Mouse (Mus musculus): ENCODE measurements around the gene Shroom1. TPM values are rescaled to one million over a fixed set of nuclear protein-coding genes. Genes with fewer than 3 reads are reported as not detected.

Shroom1 gene
- polyA plus RNA-seq, 1 experiment from 2014 or later, result 4.7 TPM

GRCm38 (mm10) chr11:53479171-53479782, 22.3 kb downstream of the Shroom1 start:
- DNase-seq (ENCODE audit: low spot score) (peak; percentile 59), ATAC-seq (ENCODE audit: insufficient number of reproducible peaks, low FRiP score, low TSS enrichment, low read depth) (no peak)
- WGBS, result 2% methylated on average over 62 of the region's 62 CpGs
- Histone ChIP-seq H3K4me1 (ENCODE audit: control insufficient read depth, insufficient read depth, low read length) (peaks cover 17% of the 10 kb centered on the region), H3K36me3 (ENCODE audit: control insufficient read depth, insufficient read depth, low read length) (no peaks in the 10 kb centered on the region), H3K9ac (ENCODE audit: low read length) (peak overlapping the region; percentile 7; the same call in 1 of the 2 replicates), H3K9me3 (ENCODE audit: control insufficient read depth, low read length) (peaks cover 3% of the 10 kb centered on the region; the same call in 1 of the 2 replicates), H3K4me3 (ENCODE audit: low read depth, low read length) (peak overlapping the region; percentile 42), H3K27ac (replicated peaks; ENCODE audit: low read depth, low read length) (no peak overlapping the region), H3K4me2 (ENCODE audit: low read depth, severe bottlenecking) (peak overlapping the region; percentile 69), H3K27me3 (ENCODE audit: control insufficient read depth, insufficient read depth, low read length) (peaks cover 43% of the 10 kb centered on the region)

DNA sequence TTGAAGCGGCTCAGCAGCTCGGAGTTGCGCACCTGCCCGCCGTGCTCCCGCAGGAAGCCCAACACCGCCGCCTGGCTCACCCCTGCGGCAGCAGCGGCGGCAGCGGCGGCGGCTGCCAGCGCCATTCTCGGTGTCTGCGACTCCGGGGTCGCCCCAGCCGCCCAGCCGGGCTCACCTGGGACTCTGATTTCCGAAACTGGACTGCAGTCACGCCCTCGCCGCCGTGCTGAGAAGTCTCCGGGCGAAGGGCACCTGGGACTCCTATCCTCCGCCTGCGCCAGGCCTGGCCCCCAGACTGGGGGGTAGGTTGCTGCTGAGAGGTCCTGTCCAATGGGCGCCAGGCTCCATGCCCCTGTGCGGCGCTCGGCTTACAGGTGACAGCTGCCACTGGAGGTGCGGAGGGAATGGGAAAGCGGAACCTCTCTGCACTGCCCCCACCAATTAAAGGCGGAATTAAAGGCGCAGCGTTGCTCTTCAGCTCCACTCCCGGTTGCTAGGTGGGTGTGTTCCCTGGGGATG, 22.8 kb downstream of the Shroom1 start, which contains the start of the genes Gm9945 and Sowaha:
Gene Gm9945 (plus strand): TSS at position 384 of the 519 bp plus-strand sequence.
Gene Sowaha (minus strand): TSS at position 492 of the 519 bp plus-strand sequence.
- no peak for ATAC-seq (ENCODE audit: insufficient number of reproducible peaks, low FRiP score, low TSS enrichment, low read depth)
- Histone ChIP-seq H3K9ac (ENCODE audit: low read length) (peak within 1 kb of the TSS; percentile 7; the same call in 1 of the 2 replicates), H3K9me3 (ENCODE audit: control insufficient read depth, low read length) (peaks cover 3% of the 10 kb centered on the region; the same call in 1 of the 2 replicates), H3K4me3 (ENCODE audit: low read depth, low read length) (peak within 1 kb of the TSS; percentile 42), H3K4me1 (ENCODE audit: control insufficient read depth, insufficient read depth, low read length) (peaks cover 17% of the 10 kb centered on the region), H3K36me3 (ENCODE audit: control insufficient read depth, insufficient read depth, low read length) (no peaks in the 10 kb centered on the region), H3K27me3 (ENCODE audit: control insufficient read depth, insufficient read depth, low read length) (peaks cover 43% of the 10 kb centered on the region), H3K27ac (replicated peaks; ENCODE audit: low read depth, low read length) (no peak within 1 kb of the TSS), H3K4me2 (ENCODE audit: low read depth, severe bottlenecking) (peak within 1 kb of the TSS; percentile 69)
- WGBS, result 6% methylated on average over 38 of the region's 40 CpGs
- no peak for DNase-seq (ENCODE audit: low spot score)

DNA sequence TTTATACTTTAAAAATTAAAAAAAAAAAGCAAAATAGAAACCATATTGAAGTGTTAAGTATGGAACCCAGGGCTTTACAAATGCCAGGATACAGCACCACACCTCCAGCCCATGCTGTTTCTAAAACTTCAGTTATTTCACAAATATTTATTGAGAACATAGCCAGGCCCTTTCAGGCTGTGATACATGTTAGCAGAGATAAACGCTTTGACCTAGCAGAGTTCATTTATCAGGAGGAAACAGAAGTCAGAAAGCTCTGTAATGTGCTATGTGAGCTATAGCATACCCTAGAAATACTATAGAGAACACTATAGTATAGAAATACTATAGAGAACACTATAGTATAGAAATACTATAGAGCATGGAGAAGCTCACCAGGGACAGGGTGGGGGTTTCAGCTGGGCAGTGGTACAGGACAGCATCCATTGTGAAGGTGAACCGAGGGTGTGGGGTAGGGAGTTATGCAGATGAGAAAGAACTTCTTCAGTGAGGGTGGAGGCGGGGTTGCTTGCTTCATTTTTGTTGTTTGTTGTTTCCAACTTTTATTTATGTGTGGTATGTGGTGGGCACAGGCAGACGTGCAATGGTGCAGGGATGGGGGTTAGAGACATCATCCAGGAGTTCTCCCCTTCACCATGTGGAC, 24.2 kb downstream of the Shroom1 start:
- ATAC-seq (ENCODE audit: insufficient number of reproducible peaks, low FRiP score, low TSS enrichment, low read depth) (no peak), DNase-seq (ENCODE audit: low spot score) (no peak)
- Histone ChIP-seq H3K4me2 (ENCODE audit: low read depth, severe bottlenecking) (no peak overlapping the region), H3K27me3 (ENCODE audit: control insufficient read depth, insufficient read depth, low read length) (peaks cover 39% of the 10 kb centered on the region), H3K9ac (ENCODE audit: low read length) (no peak overlapping the region), H3K36me3 (ENCODE audit: control insufficient read depth, insufficient read depth, low read length) (no peaks in the 10 kb centered on the region), H3K4me3 (ENCODE audit: low read depth, low read length) (no peak overlapping the region), H3K4me1 (ENCODE audit: control insufficient read depth, insufficient read depth, low read length) (peaks cover 17% of the 10 kb centered on the region), H3K27ac (replicated peaks; ENCODE audit: low read depth, low read length) (no peak overlapping the region), H3K9me3 (ENCODE audit: control insufficient read depth, low read length) (peaks cover 3% of the 10 kb centered on the region; the same call in 1 of the 2 replicates)
- WGBS, result 68% methylated on average over 4 of the region's 4 CpGs

DNA sequence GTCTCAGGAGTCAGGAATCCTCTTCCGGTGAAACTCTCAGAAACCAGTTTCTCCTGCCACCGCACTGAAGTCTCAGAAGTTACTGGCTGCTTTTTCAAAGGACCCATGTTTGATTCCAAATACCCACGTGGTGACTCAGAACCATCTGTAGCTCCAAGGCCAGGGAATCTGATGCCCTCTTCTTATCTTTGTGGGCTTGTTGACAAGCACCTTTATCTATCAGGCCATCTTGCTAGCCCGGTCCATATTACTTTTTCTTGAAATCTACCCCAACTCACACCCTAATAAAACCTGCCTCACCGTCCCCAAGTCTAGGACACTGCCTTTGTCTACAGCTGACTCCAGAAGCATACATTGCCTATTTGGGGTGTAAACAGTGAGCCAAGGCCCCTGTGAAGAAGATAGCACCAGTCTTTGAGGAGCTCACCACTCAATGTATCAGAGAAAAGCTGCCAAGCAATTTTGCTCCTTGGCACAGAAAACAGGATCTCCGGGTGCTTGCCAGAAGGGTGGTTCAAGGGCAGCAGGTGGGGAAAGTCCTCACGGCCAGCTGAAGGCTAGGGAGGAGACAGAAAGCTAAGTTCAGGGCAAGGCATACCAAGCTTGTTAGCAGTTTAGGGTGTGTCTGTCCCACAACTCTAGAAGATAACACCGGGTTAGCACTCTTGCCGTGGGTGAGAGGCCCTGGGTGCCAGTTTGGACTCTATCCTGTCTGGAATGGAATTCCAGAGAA, 26.3 kb downstream of the Shroom1 start:
- 75% methylated on average over 9 of the region's 9 CpGs for WGBS
- peaks cover 3% of the 10 kb centered on the region; the same call in 1 of the 2 replicates for H3K9me3 ChIP-seq (ENCODE audit: control insufficient read depth, low read length)
- no peak overlapping the region for H3K9ac ChIP-seq (ENCODE audit: low read length)
- no peak overlapping the region for H3K27ac ChIP-seq (replicated peaks; ENCODE audit: low read depth, low read length)
- no peaks in the 10 kb centered on the region for H3K36me3 ChIP-seq (ENCODE audit: control insufficient read depth, insufficient read depth, low read length)
- DNase-seq (ENCODE audit: low spot score), result no peak
- no peak overlapping the region for H3K4me3 ChIP-seq (ENCODE audit: low read depth, low read length)
- H3K4me2 ChIP-seq (ENCODE audit: low read depth, severe bottlenecking), result no peak overlapping the region
- peaks cover 35% of the 10 kb centered on the region for H3K27me3 ChIP-seq (ENCODE audit: control insufficient read depth, insufficient read depth, low read length)
- ATAC-seq (ENCODE audit: insufficient number of reproducible peaks, low FRiP score, low TSS enrichment, low read depth), result no peak
- peaks cover 23% of the 10 kb centered on the region for H3K4me1 ChIP-seq (ENCODE audit: control insufficient read depth, insufficient read depth, low read length)

DNA sequence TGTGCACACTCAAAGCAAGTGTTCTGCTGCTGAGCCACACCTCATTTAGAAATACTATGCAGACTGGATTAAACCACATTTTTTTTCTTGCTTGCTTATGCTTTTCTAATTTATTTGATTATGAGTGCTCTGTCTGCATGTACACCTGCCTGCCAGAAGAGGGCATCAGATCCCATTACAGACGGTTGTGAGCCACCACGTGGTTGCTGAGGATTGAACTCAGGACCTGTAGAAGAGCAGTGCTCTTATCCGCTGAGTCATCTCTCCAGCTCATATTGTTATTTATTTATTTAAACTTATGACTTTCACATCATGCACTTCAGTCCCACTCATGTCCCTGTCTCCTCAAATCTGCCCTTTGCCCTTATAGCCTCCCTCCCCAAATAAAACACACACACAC, 28.7 kb downstream of the Shroom1 start:
- DNase-seq (ENCODE audit: low spot score), result no peak
- H3K9ac ChIP-seq (ENCODE audit: low read length), result no peak overlapping the region
- no peak overlapping the region for H3K4me3 ChIP-seq (ENCODE audit: low read depth, low read length)
- H3K4me2 ChIP-seq (ENCODE audit: low read depth, severe bottlenecking), result no peak overlapping the region
- H3K27me3 ChIP-seq (ENCODE audit: control insufficient read depth, insufficient read depth, low read length), result peaks cover 12% of the 10 kb centered on the region
- ATAC-seq (ENCODE audit: insufficient number of reproducible peaks, low FRiP score, low TSS enrichment, low read depth), result no peak
- no peaks in the 10 kb centered on the region for H3K36me3 ChIP-seq (ENCODE audit: control insufficient read depth, insufficient read depth, low read length)
- H3K4me1 ChIP-seq (ENCODE audit: control insufficient read depth, insufficient read depth, low read length), result 0 out of 2 replicates have a peak, but pooled peaks cover 6% of the 10 kb centered on the region
- WGBS, result 42% methylated on average over 3 of the region's 3 CpGs
- no peak overlapping the region for H3K27ac ChIP-seq (replicated peaks; ENCODE audit: low read depth, low read length)
- H3K9me3 ChIP-seq (ENCODE audit: control insufficient read depth, low read length), result no peaks in the 10 kb centered on the region

GRCm38 (mm10) chr11:53486351-53486750, 29.3 kb downstream of the Shroom1 start:
- no peak for DNase-seq (ENCODE audit: low spot score)

DNA sequence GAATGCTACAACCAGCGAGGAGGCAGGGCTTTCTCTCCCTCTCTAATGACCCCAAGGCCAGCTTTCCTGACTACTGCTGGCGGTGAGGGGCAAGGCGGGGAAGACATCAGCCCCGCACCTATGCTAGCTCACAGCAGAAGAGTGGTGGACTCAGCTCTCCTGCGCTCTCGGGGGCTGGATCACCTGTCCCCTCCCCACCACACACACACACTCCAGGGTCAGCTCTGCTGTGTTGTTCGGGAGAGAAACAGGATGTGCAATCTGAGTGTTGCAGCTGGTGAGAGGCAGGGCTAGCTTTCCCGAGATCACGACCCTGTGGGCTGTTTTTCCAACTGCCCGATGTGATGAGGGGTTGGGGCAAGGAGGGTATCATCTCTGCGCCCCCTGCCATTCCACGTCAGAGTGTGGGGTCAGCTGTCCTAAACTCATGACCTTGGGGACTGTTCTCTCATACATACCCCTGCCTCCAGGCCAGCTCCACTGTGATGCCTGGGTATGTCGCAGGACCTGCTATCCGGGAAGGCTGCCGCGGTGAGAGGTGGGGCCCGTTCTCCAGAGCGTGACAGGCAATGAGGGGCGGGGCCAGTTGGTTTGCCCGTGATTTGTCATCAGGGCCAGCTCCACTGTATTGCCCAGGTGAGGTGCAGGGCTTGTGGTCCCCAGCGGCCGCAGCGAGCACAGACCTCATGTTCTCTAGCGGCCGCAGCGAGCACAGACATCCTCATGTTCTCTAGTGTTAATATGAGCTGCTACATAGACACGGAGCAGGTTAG, 30.0 kb downstream of the Shroom1 start:
- H3K4me3 ChIP-seq (ENCODE audit: low read depth, low read length), result peak overlapping the region; percentile 19
- 0 out of 2 replicates have a peak, but pooled peaks cover 6% of the 10 kb centered on the region for H3K4me1 ChIP-seq (ENCODE audit: control insufficient read depth, insufficient read depth, low read length)
- H3K9ac ChIP-seq (ENCODE audit: low read length), result peak overlapping the region; percentile 19; the same call in 1 of the 2 replicates
- ATAC-seq (ENCODE audit: insufficient number of reproducible peaks, low FRiP score, low TSS enrichment, low read depth), result peak; percentile 47; the same call in 1 of the 2 replicates
- no peaks in the 10 kb centered on the region for H3K9me3 ChIP-seq (ENCODE audit: control insufficient read depth, low read length)
- WGBS, result 8% methylated on average over 27 of the region's 27 CpGs
- DNase-seq (ENCODE audit: low spot score), result peak; percentile 57
- peak overlapping the region; percentile 51 for H3K4me2 ChIP-seq (ENCODE audit: low read depth, severe bottlenecking)
- H3K36me3 ChIP-seq (ENCODE audit: control insufficient read depth, insufficient read depth, low read length), result no peaks in the 10 kb centered on the region
- H3K27ac ChIP-seq (replicated peaks; ENCODE audit: low read depth, low read length), result no peak overlapping the region
- H3K27me3 ChIP-seq (ENCODE audit: control insufficient read depth, insufficient read depth, low read length), result peaks cover 5% of the 10 kb centered on the region; the same call in 1 of the 2 replicates

More at GRCm38 (mm10) chr11:53486351-53486750, 29.3 kb downstream of the Shroom1 start:
- WGBS, result 65% methylated on average over 3 of the region's 3 CpGs
- Histone ChIP-seq H3K36me3 (ENCODE audit: control insufficient read depth, insufficient read depth, low read length) (no peaks in the 10 kb centered on the region), H3K9ac (ENCODE audit: low read length) (no peak overlapping the region), H3K9me3 (ENCODE audit: control insufficient read depth, low read length) (no peaks in the 10 kb centered on the region), H3K27ac (replicated peaks; ENCODE audit: low read depth, low read length) (no peak overlapping the region), H3K4me1 (ENCODE audit: control insufficient read depth, insufficient read depth, low read length) (0 out of 2 replicates have a peak, but pooled peaks cover 6% of the 10 kb centered on the region), H3K4me2 (ENCODE audit: low read depth, severe bottlenecking) (no peak overlapping the region), H3K27me3 (ENCODE audit: control insufficient read depth, insufficient read depth, low read length) (peaks cover 7% of the 10 kb centered on the region), H3K4me3 (ENCODE audit: low read depth, low read length) (no peak overlapping the region)
- ATAC-seq (ENCODE audit: insufficient number of reproducible peaks, low FRiP score, low TSS enrichment, low read depth), result no peak

All from limb, embryonic 11.5 days (tissue).